Mouse (Mus musculus) A20 (cell line): ENCODE results near the gene Hist1h4i.

ENCODE experiments used
- DNase-seq: peaks from one replicate; pipeline ENCODE4 v3.0.0-alpha.2; 2011; ENCODE audit warnings: low read depth, low spot score

Gene Hist1h4i

GRCm38 (mm10) chr13:22008707-22009106 lies 32.5 kb downstream of the Hist1h4i start:
- DNase-seq, result no peak

GRCm38 (mm10) chr13:22007872-22008271 lies 33.3 kb downstream of the Hist1h4i start:
- DNase-seq, result no peak

GRCm38 (mm10) chr13:22007121-22007510 lies 34.0 kb downstream of the Hist1h4i start:
- DNase-seq, result no peak

GRCm38 (mm10) chr13:22006334-22007120 lies 34.6 kb downstream of the Hist1h4i start:
- peak; percentile 92 for DNase-seq

- DNase-seq, result peak; percentile 88
These were observed 35.4 kb downstream of the Hist1h4i start for GRCm38 (mm10) chr13:22005605-22006333.

GRCm38 (mm10) chr13:22001823-22002222 lies 39.3 kb downstream of the Hist1h4i start:
- no peak for DNase-seq

- DNase-seq, result no peak
These were observed 39.8 kb downstream of the Hist1h4i start for GRCm38 (mm10) chr13:22001346-22001745.

GRCm38 (mm10) chr13:21999147-21999546 lies 42.0 kb downstream of the Hist1h4i start:
- no peak for DNase-seq

GRCm38 (mm10) chr13:21998412-21998811 lies 42.8 kb downstream of the Hist1h4i start:
- DNase-seq, result no peak

- no peak for DNase-seq
These were observed 43.3 kb downstream of the Hist1h4i start for GRCm38 (mm10) chr13:21997821-21998220.

GRCm38 (mm10) chr13:21997201-21997820 lies 43.9 kb downstream of the Hist1h4i start:
- DNase-seq, result no peak

GRCm38 (mm10) chr13:21996840-21997185 lies 44.3 kb downstream of the Hist1h4i start:
- DNase-seq, result no peak

- peak; percentile 79 for DNase-seq
These were observed 44.9 kb downstream of the Hist1h4i start for GRCm38 (mm10) chr13:21996101-21996839.

GRCm38 (mm10) chr13:21995331-21995914 lies 45.7 kb downstream of the Hist1h4i start:
- DNase-seq, result peak; percentile 86

- no peak for DNase-seq
These were observed 46.3 kb downstream of the Hist1h4i start for GRCm38 (mm10) chr13:21994896-21995295.

- peak; percentile 72 for DNase-seq
These were observed 47.0 kb downstream of the Hist1h4i start for GRCm38 (mm10) chr13:21993957-21994738.

GRCm38 (mm10) chr13:21992550-21992949 lies 48.6 kb downstream of the Hist1h4i start:
- no peak for DNase-seq
